Mouse (Mus musculus): ENCODE data around the gene Naaladl2. TPM values are rescaled to one million over a fixed set of nuclear protein-coding genes. Genes with fewer than 3 reads are reported as not detected.

The Naaladl2 gene
- polyA plus RNA-seq, 1 experiment from 2014 or later = 5.4 TPM

GRCm38 (mm10) chr3:24778416-24778815, 365.6 kb downstream of the Naaladl2 start:
- Histone ChIP-seq H3K9me3 (no peaks in the 10 kb centered on the region), H3K4me1 (no peaks in the 10 kb centered on the region), H3K9ac (no peak overlapping the region), H3K27me3 (replicated peaks) (no peaks in the 10 kb centered on the region), H3K27ac (no peak overlapping the region), H3K36me3 (no peaks in the 10 kb centered on the region), H3K4me3 (replicated peaks) (no peak overlapping the region), H3K4me2 (no peak overlapping the region)
- peak; percentile 63; the same call in 1 of the 2 replicates for ATAC-seq (ENCODE audit: insufficient read depth, low FRiP score, low read depth)

- Histone ChIP-seq H3K27me3 (replicated peaks) (no peaks in the 10 kb centered on the region), H3K4me1 (no peaks in the 10 kb centered on the region), H3K4me2 (no peak overlapping the region), H3K9ac (no peak overlapping the region), H3K36me3 (no peaks in the 10 kb centered on the region), H3K4me3 (replicated peaks) (no peak overlapping the region), H3K9me3 (no peaks in the 10 kb centered on the region), H3K27ac (no peak overlapping the region)
- ATAC-seq (ENCODE audit: insufficient read depth, low FRiP score, low read depth) = no peak
- WGBS = 34% methylated on average over 3 of the region's 3 CpGs
Observed at GRCm38 (mm10) chr3:24749055-24749454, 395.0 kb downstream of the Naaladl2 start.

- H3K27ac ChIP-seq = no peak overlapping the region
- WGBS = 65% methylated on average over 6 of the region's 6 CpGs
- ATAC-seq (ENCODE audit: insufficient read depth, low FRiP score, low read depth) = peak; percentile 93
Observed at GRCm38 (mm10) chr3:24747182-24747856, 396.7 kb downstream of the Naaladl2 start.

GRCm38 (mm10) chr3:24743946-24744345, 400.1 kb downstream of the Naaladl2 start:
- Histone ChIP-seq H3K27me3 (replicated peaks) (no peaks in the 10 kb centered on the region), H3K27ac (no peak overlapping the region), H3K4me2 (no peak overlapping the region), H3K4me1 (no peaks in the 10 kb centered on the region), H3K9ac (no peak overlapping the region), H3K4me3 (replicated peaks) (no peak overlapping the region), H3K9me3 (no peaks in the 10 kb centered on the region), H3K36me3 (no peaks in the 10 kb centered on the region)
- ATAC-seq (ENCODE audit: insufficient read depth, low FRiP score, low read depth) = no peak
- WGBS = 45% methylated on average over 3 of the region's 3 CpGs

More at GRCm38 (mm10) chr3:24747182-24747856, 396.7 kb downstream of the Naaladl2 start:
- no peaks in the 10 kb centered on the region for H3K36me3 ChIP-seq
- no peak overlapping the region for H3K9ac ChIP-seq
- H3K9me3 ChIP-seq = no peaks in the 10 kb centered on the region
- H3K27me3 ChIP-seq (replicated peaks) = no peaks in the 10 kb centered on the region
- no peaks in the 10 kb centered on the region for H3K4me1 ChIP-seq
- H3K4me2 ChIP-seq = no peak overlapping the region
- H3K4me3 ChIP-seq (replicated peaks) = no peak overlapping the region

DNA sequence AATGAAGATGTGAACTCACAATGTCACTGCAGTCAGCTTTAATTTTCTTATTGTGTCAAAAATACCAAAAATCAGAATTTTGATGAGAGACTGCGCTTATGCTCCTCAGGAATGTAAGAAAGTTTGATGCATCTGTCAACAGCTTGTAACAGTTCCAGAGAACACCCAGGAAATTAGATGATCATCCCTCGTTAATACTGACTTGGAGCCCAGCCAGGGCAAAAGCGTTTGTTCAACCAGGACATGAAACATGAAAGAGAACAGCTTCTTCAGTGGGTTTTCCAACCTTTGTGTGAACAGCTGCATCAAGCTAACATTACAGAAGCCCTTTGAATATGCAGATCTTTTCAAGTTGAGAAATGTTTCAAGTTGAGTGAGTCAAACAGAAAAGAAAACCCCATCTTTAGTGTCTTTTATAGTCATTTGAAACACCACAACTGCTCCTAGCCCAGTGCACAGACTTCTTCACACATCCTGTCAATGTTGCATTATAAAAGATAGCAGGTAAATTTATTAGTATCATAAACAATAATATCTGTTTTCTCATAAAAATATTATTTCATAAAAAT, 424.8 kb downstream of the Naaladl2 start:
- 58% methylated on average over 3 of the region's 3 CpGs for WGBS
- no peak overlapping the region for H3K4me2 ChIP-seq
- no peak overlapping the region for H3K9ac ChIP-seq
- no peaks in the 10 kb centered on the region for H3K4me1 ChIP-seq
- ATAC-seq (ENCODE audit: insufficient read depth, low FRiP score, low read depth) = no peak
- H3K27me3 ChIP-seq (replicated peaks) = no peaks in the 10 kb centered on the region
- H3K36me3 ChIP-seq = no peaks in the 10 kb centered on the region
- H3K9me3 ChIP-seq = no peaks in the 10 kb centered on the region
- no peak overlapping the region for H3K27ac ChIP-seq
- no peak overlapping the region for H3K4me3 ChIP-seq (replicated peaks)

DNA sequence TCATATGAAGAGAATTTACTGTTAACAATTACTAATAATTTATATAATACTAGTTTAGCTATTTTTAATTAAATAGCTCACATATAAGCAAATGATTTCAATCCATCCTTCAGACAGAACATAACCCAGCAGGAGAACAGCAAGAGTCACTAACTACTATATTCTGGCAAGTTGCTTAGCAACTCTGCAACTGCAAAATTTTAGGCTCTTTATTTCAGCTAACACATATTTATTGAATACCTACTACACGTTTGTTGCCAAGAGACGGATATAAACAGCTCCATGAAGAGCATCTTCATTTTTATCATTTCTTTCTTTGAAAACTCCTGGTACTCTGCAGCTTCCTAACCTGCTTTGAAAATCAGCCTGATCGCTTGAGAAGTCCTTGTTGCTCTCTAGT, 429.3 kb downstream of the Naaladl2 start:
- no peak overlapping the region for H3K9ac ChIP-seq
- H3K4me3 ChIP-seq (replicated peaks) = no peak overlapping the region
- H3K4me1 ChIP-seq = no peaks in the 10 kb centered on the region
- H3K36me3 ChIP-seq = no peaks in the 10 kb centered on the region
- WGBS = 80% methylated on average over 3 of the region's 3 CpGs
- no peak for ATAC-seq (ENCODE audit: insufficient read depth, low FRiP score, low read depth)
- H3K27me3 ChIP-seq (replicated peaks) = no peaks in the 10 kb centered on the region
- H3K9me3 ChIP-seq = no peaks in the 10 kb centered on the region
- no peak overlapping the region for H3K27ac ChIP-seq
- H3K4me2 ChIP-seq = no peak overlapping the region

DNA sequence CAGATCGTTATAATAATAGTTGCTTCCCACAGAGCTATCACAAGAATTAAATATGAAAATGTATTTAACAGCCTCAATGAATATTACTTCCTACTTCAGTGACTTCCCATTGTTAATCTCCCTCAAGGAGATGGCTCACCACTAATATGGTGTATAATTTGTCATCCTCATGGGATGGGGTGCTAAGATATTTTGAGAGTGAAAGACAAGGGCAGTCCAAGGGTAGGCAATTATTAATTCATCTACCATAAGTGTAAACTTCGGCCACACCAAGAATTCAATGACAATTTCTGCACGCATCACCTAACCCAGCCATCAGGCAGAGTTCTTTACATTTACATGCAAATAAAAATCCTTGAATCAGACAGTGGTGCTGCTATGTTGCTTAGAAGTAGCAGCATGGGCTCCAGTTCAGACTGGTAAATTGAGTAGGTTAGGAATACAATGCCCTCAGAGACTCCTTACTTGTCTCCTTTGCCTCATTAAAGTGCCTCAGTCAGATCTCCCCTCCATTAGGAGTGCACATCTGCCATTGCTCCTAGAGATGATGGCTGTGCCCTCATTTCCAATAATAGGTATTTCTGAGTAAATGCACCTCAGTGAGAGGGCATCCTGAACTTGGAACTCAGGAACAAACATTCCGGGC, 438.2 kb downstream of the Naaladl2 start:
- no peaks in the 10 kb centered on the region for H3K27me3 ChIP-seq (replicated peaks)
- H3K4me3 ChIP-seq (replicated peaks) = no peak overlapping the region
- H3K4me1 ChIP-seq = no peaks in the 10 kb centered on the region
- no peak overlapping the region for H3K9ac ChIP-seq
- 89% methylated on average over 4 of the region's 4 CpGs for WGBS
- no peaks in the 10 kb centered on the region for H3K36me3 ChIP-seq
- ATAC-seq (ENCODE audit: insufficient read depth, low FRiP score, low read depth) = no peak
- no peak overlapping the region for H3K27ac ChIP-seq
- no peaks in the 10 kb centered on the region for H3K9me3 ChIP-seq
- H3K4me2 ChIP-seq = no peak overlapping the region

DNA sequence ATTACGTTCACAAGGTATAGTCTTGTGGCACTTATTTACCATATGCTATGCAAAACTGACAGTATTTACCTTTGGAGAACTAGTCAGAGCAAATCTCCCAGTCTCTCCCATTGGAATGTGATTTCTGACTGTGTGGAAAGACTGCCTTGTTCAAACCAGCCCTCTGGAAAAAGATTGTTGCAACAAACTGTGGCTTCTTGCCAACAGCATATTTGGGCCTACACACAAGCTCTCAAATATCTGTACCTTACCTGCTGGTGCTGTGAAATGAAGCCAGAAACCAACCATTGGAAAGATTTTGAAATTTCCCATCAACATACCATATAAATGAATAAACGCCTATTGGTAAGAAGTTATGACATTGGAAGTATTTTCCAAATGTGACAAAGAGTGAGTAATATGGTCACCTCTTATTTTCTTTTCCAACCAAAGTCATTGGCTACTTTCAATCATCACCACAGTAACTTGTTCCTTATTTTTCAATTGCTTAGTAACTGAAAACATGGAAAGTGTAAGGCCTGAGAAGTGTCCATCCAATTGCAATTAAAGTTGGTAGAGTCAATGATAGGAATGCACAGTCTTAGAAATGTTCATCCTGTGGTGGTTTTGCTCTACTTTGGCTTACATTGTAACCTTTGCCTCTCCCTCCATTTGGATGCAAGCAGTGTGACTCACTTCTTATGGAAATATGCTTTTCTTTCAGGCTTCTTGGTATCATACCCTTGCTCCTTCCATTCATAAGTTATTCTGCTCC, 453.7 kb downstream of the Naaladl2 start:
- 84% methylated on average over 2 of the region's 2 CpGs for WGBS
- ATAC-seq (ENCODE audit: insufficient read depth, low FRiP score, low read depth) = no peak
- Histone ChIP-seq H3K4me1 (no peaks in the 10 kb centered on the region), H3K9ac (no peak overlapping the region), H3K27me3 (replicated peaks) (no peaks in the 10 kb centered on the region), H3K36me3 (no peaks in the 10 kb centered on the region), H3K9me3 (no peaks in the 10 kb centered on the region), H3K4me2 (no peak overlapping the region), H3K27ac (no peak overlapping the region), H3K4me3 (replicated peaks) (no peak overlapping the region)

DNA sequence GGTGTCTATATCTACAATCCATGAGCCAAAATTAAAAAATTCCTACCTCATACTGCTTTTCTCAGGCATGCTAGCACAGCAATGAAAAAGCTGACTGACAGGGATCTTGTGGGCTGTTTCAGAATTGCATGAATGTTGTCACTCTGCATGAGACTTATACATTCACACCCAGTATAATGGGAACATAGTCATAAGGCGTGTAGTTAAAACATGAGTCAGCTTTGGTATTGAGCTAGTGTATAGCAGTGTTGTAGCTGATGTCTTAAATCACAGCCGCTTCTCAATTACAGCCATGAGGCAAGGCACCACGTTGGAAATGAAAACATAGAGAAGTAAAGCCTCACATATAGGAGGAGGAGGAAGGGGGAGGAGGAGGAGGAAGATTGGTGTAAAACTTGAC, 473.6 kb downstream of the Naaladl2 start:
- H3K36me3 ChIP-seq = no peaks in the 10 kb centered on the region
- H3K27me3 ChIP-seq (replicated peaks) = no peaks in the 10 kb centered on the region
- no peak overlapping the region for H3K9ac ChIP-seq
- no peak overlapping the region for H3K4me2 ChIP-seq
- WGBS = 65% methylated on average over 3 of the region's 3 CpGs
- ATAC-seq (ENCODE audit: insufficient read depth, low FRiP score, low read depth) = no peak
- no peaks in the 10 kb centered on the region for H3K4me1 ChIP-seq
- H3K27ac ChIP-seq = no peak overlapping the region
- no peak overlapping the region for H3K4me3 ChIP-seq (replicated peaks)
- no peaks in the 10 kb centered on the region for H3K9me3 ChIP-seq

- H3K4me3 ChIP-seq (replicated peaks) = no peak overlapping the region
- no peaks in the 10 kb centered on the region for H3K9me3 ChIP-seq
- H3K27me3 ChIP-seq (replicated peaks) = no peaks in the 10 kb centered on the region
- no peak overlapping the region for H3K9ac ChIP-seq
- H3K4me1 ChIP-seq = no peaks in the 10 kb centered on the region
- H3K36me3 ChIP-seq = no peaks in the 10 kb centered on the region
- WGBS = 69% methylated on average over 3 of the region's 3 CpGs
- ATAC-seq (ENCODE audit: insufficient read depth, low FRiP score, low read depth) = no peak
- H3K27ac ChIP-seq = no peak overlapping the region
- no peak overlapping the region for H3K4me2 ChIP-seq
Observed at GRCm38 (mm10) chr3:24668052-24668916, 475.8 kb downstream of the Naaladl2 start.

DNA sequence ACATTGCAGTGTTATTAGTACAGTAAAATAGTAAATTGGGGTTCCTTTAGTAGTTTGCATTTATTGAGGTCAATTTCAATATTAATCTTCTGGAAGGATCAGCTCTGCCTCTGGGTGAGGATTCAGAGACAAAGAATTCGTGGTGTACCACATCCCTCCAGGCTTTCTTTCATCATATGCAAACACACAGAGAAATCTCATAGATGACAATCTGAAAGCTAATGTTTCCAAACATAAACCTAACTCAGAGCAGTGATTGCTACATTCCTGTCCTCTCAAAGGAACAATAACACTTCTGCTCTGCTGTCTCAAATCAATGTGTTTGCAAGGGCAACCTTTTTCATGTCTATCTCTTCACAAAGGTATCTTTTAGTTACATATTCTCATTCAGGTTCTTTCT, 478.7 kb downstream of the Naaladl2 start:
- H3K9me3 ChIP-seq = no peaks in the 10 kb centered on the region
- WGBS = 57% methylated on average over 1 of the region's 1 CpGs
- no peak overlapping the region for H3K9ac ChIP-seq

More for the DNA sequence above, 478.7 kb downstream of the Naaladl2 start:
- no peak overlapping the region for H3K4me2 ChIP-seq
- ATAC-seq (ENCODE audit: insufficient read depth, low FRiP score, low read depth) = no peak
- no peaks in the 10 kb centered on the region for H3K36me3 ChIP-seq
- H3K27me3 ChIP-seq (replicated peaks) = no peaks in the 10 kb centered on the region
- no peak overlapping the region for H3K27ac ChIP-seq
- no peaks in the 10 kb centered on the region for H3K4me1 ChIP-seq
- no peak overlapping the region for H3K4me3 ChIP-seq (replicated peaks)

Measured in stomach, embryonic 15.5 days (tissue).